Mouse (Mus musculus) intestine, embryonic 15.5 days (tissue): Measurements from ENCODE around the gene Fosl2. TPM values are rescaled to one million over a fixed set of nuclear protein-coding genes. Genes with fewer than 3 reads are reported as not detected.

ENCODE experiments used
- ATAC-seq: fragments of 200-750 bp; cut with Nextera tagmentation; 2 replicates; pipeline ENCODE4 v1.8.0; 2017; ENCODE audit warnings: moderate TSS enrichment, moderate library complexity
- H3K27ac ChIP-seq: fragments of 300-500 bp; sonication (generic); 2 replicates; pipeline ENCODE4 v1.5.1; 2015; ENCODE audit warnings: mild to moderate bottlenecking, inconsistent platforms
- H3K27me3 ChIP-seq: fragments of 300-500 bp; sonication (generic); replicated peaks from 2 replicates; pipeline ENCODE4 v1.6.1; 2015; ENCODE audit warnings: inconsistent platforms
- H3K36me3 ChIP-seq: fragments of 300-500 bp; sonication (generic); 2 replicates; pipeline ENCODE4 v1.6.1; 2015; ENCODE audit warnings: inconsistent platforms
- H3K4me1 ChIP-seq: fragments of 300-500 bp; sonication (generic); replicated peaks from 2 replicates; pipeline ENCODE4 v1.6.1; 2015; ENCODE audit warnings: inconsistent platforms
- H3K4me2 ChIP-seq: fragments of 300-500 bp; sonication (generic); replicated peaks from 2 replicates; pipeline ENCODE4 v1.6.1; 2015; ENCODE audit warnings: mild to moderate bottlenecking, inconsistent platforms
- H3K4me3 ChIP-seq: fragments of 300-500 bp; sonication (generic); replicated peaks from 2 replicates; pipeline ENCODE4 v1.5.1; 2015; ENCODE audit warnings: inconsistent platforms
- H3K9ac ChIP-seq: fragments of 300-500 bp; sonication (generic); 2 replicates; pipeline ENCODE4 v1.6.1; 2015; ENCODE audit warnings: inconsistent platforms
- H3K9me3 ChIP-seq: fragments of 300-500 bp; sonication (generic); 2 replicates; pipeline ENCODE4 v1.6.1; 2016; ENCODE audit warnings: inconsistent platforms
- WGBS: fragments of 180-500 bp; shearing (Covaris S2); methylation state at CpG from one replicate; pipeline ENCODE4 v1.1.7; 2015; 5-methylcytosine and 5-hydroxymethylcytosine counted together
- polyA plus RNA-seq: library from polyadenylated mRNA; unstranded; fragments of >200 nt; fragmentation: Nextera tagmentation; extraction: Ambion mirVana; gene quantifications from 2 replicates; pipeline ENCODE4 v1.2.1, GENCODE M21; 2015

Gene Fosl2
- 7.1 and 7.3 TPM in 2 replicates for polyA plus RNA-seq

DNA sequence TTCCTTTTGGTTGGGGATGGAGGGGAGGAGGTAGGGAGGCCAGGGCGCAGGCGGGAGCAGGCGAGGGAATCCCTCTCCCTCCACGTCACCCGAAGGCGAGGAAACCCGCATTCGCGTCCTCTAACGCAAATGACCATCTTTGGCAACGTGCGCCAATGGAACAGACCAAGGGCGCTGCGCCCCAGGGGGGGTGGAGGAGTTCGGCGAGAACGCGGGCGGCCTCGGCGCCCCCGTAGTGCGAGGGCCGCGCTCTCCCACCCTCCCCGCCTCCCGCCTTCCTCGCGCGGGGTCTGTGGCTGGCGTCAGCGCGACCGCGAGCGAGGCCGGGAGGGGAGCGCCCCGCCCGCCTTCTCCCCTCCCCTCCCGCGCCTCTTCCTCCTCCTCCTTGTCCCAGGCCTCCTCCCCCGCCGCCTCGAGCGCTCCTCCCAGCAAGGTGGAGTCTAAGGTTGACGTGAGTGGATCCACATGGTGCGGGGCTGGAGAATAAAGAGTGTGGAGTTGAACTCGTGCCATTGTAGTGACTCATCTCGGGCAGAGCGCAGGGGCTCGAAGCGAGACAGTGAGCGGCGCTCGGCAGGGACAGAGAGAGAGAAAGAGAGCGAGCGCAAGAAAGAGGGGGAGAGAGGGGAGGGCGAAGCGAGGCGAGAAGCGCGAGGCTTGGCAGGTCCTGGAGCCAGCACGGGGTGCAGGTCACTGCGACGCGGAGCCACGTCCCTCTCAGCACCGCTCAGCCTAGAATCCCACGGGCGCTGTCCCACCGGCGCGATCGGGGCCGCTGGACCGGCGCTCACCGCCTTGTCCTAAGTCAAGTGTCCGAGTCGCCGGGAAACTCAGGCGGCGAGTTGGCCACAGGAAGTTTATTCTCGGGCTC is at the start of gene Fosl2:
Gene Fosl2, plus strand, starts transcription at position 466 of the 871 bp plus-strand sequence.
- no peaks in the 10 kb centered on the region for H3K27me3 ChIP-seq
- peak within 1 kb of the TSS; percentile 75 for H3K4me2 ChIP-seq
- peak within 1 kb of the TSS; percentile 100 for H3K27ac ChIP-seq
- H3K4me1 ChIP-seq, result peaks cover 15% of the 10 kb centered on the region; the same call in 1 of the 2 replicates
- no peaks in the 10 kb centered on the region for H3K36me3 ChIP-seq
- H3K9me3 ChIP-seq, result no peaks in the 10 kb centered on the region
- WGBS, result under 1% methylated on average over 84 of the region's 85 CpGs
- peak within 1 kb of the TSS; percentile 89 for H3K9ac ChIP-seq
- peak within 1 kb of the TSS; percentile 84 for H3K4me3 ChIP-seq
- ATAC-seq, result peak; percentile 84

DNA sequence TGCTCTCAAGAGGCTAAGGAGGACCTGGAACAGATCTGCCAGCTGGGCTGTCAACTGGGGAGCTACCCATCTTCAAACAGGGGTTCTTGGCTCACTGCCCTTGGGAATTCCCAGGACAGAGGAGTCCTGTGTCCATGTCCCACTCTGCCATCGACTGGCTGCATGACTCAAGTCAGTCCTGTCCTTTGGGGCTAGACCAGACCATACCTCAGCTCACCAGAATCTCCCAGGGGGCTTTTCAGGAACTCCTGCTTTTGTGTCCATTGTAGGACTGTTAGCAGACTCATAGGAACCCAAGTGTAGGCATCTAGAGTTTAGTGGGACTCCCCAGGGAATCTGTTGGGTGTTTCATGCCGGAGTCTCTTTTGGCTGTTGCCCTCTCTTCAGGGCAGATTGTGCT is 49.6 kb upstream of the Fosl2 start:
- Histone ChIP-seq H3K9ac (no peak overlapping the region), H3K36me3 (no peaks in the 10 kb centered on the region), H3K27me3 (no peaks in the 10 kb centered on the region), H3K4me3 (no peak overlapping the region), H3K4me2 (no peak overlapping the region), H3K9me3 (no peaks in the 10 kb centered on the region), H3K27ac (no peak overlapping the region), H3K4me1 (no peaks in the 10 kb centered on the region; the same call in 1 of the 2 replicates)
- 92% methylated on average over 2 of the region's 2 CpGs for WGBS
- no peak for ATAC-seq

DNA sequence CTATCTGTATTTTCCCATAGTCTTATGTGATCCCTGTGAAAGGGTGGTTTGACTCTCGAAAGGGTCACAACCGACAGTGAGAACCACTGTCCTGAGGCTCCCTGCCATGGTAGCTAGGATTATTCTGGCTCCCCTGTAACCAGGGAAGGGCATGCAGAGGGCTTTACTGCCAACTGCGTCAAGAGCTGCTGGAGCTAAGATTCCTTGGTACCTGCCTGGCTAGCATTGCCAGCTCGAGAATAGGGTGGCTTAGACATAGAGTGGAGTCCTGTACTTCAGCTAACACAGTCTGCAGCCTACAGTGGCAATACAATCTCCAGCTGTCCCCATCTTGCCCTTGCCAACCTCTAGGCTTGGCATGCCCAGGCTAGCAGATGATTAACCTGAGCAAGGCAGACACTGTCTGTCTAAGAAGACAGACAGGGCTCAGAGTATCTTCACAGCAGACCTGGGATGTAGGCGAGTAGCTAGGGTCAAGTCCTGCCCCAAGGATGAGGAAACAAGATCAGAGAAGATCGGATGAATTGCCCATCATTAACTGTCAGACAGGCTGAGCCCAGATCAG is 49.0 kb upstream of the Fosl2 start:
- no peak for ATAC-seq
- Histone ChIP-seq H3K27me3 (no peaks in the 10 kb centered on the region), H3K4me3 (no peak overlapping the region), H3K36me3 (no peaks in the 10 kb centered on the region), H3K9ac (no peak overlapping the region), H3K27ac (no peak overlapping the region), H3K4me1 (no peaks in the 10 kb centered on the region; the same call in 1 of the 2 replicates), H3K4me2 (no peak overlapping the region), H3K9me3 (no peaks in the 10 kb centered on the region)
- WGBS, result 88% methylated on average over 6 of the region's 6 CpGs

DNA sequence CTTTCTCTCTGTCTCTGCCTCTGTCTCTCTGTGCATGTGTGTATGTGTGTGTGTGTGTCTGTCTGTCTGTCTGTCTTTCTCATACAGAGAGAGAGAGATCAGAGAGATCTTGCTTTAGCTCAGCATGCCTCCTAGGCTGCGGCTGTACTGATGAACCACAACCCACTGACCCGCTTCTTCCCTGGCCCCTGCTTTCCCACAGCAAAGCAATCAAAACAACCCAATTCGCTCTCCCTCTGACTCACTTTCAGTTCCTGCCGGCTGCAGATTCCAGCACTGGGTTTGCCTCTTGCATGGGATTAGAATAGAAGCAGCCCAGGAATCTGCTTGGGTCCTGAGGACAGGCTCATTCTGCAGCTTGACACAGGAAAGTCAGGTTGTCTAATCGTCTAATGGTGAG is 46.1 kb upstream of the Fosl2 start:
- Histone ChIP-seq H3K4me3 (no peak overlapping the region), H3K4me1 (no peaks in the 10 kb centered on the region; the same call in 1 of the 2 replicates), H3K4me2 (no peak overlapping the region), H3K27me3 (no peaks in the 10 kb centered on the region), H3K9ac (no peak overlapping the region), H3K9me3 (no peaks in the 10 kb centered on the region), H3K27ac (no peak overlapping the region), H3K36me3 (no peaks in the 10 kb centered on the region)
- WGBS, result 41% methylated on average over 5 of the region's 5 CpGs
- no peak for ATAC-seq

- Histone ChIP-seq H3K36me3 (no peaks in the 10 kb centered on the region), H3K4me2 (no peak overlapping the region), H3K9me3 (no peaks in the 10 kb centered on the region), H3K4me1 (no peaks in the 10 kb centered on the region), H3K27ac (no peak overlapping the region), H3K9ac (no peak overlapping the region), H3K4me3 (no peak overlapping the region), H3K27me3 (no peaks in the 10 kb centered on the region)
- no peak for ATAC-seq
Measured at GRCm38 (mm10) chr5:32092281-32092680, 43.3 kb upstream of the Fosl2 start.

GRCm38 (mm10) chr5:32098691-32099090 is 36.9 kb upstream of the Fosl2 start:
- no peak for ATAC-seq
- Histone ChIP-seq H3K27me3 (no peaks in the 10 kb centered on the region), H3K4me2 (no peak overlapping the region), H3K4me3 (no peak overlapping the region), H3K4me1 (peaks cover 11% of the 10 kb centered on the region), H3K36me3 (no peaks in the 10 kb centered on the region), H3K9me3 (no peaks in the 10 kb centered on the region), H3K27ac (no peak overlapping the region), H3K9ac (no peak overlapping the region)
- 80% methylated on average over 3 of the region's 3 CpGs for WGBS

DNA sequence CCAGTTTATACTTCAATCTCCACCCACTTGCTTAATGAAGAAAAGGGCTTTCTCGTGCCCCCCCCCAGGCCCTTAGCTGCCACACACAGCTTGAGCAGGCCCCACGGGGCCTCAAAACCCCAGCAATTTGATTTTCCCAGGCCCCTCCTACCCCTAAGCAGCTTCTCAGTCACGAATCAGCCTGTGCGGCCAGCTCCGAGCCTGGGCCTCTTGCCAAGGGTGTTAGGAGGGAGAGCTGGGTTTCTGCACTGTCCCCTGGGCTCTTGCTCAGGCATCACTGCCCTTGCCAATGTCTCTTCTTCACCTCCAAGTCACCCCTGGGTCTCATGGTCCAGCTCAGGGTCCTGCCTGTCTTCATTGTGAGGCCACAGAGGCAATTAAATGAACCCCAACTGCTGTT is 33.1 kb upstream of the Fosl2 start:
- no peaks in the 10 kb centered on the region for H3K36me3 ChIP-seq
- H3K9me3 ChIP-seq, result no peaks in the 10 kb centered on the region
- peaks cover 11% of the 10 kb centered on the region for H3K4me1 ChIP-seq
- H3K4me2 ChIP-seq, result no peak overlapping the region
- 16% methylated on average over 5 of the region's 5 CpGs for WGBS
- no peak overlapping the region for H3K4me3 ChIP-seq
- H3K9ac ChIP-seq, result no peak overlapping the region
- H3K27me3 ChIP-seq, result no peaks in the 10 kb centered on the region
- H3K27ac ChIP-seq, result peak overlapping the region; percentile 57
- peak; percentile 79 for ATAC-seq

GRCm38 (mm10) chr5:32102971-32103431 is 32.6 kb upstream of the Fosl2 start:
- H3K36me3 ChIP-seq, result no peaks in the 10 kb centered on the region
- no peak overlapping the region for H3K4me2 ChIP-seq
- H3K27ac ChIP-seq, result peak overlapping the region; percentile 57; the same call in 1 of the 2 replicates
- no peaks in the 10 kb centered on the region for H3K9me3 ChIP-seq
- 68% methylated on average over 6 of the region's 6 CpGs for WGBS
- H3K4me1 ChIP-seq, result peaks cover 11% of the 10 kb centered on the region
- H3K4me3 ChIP-seq, result no peak overlapping the region
- no peaks in the 10 kb centered on the region for H3K27me3 ChIP-seq
- H3K9ac ChIP-seq, result no peak overlapping the region
- ATAC-seq, result peak; percentile 71

DNA sequence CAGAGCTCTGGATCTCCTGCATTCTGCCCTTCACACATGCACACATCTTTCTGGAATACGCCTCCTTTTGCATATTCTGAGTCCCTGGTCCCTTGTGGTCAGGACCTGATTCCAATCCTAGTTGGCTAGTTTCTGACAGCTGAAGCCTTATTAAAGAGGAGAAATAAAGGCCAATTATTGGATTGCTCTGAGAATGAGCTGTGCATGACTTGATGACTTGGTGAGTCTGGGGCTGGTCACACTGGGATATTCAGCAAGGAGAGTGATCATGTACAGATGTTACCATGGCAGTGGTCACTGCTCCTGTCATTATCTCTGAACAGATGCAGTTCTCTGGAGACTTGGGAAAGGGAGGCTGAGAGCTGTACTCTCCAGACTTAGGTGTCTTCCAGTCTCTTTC is 32.1 kb upstream of the Fosl2 start:
- no peaks in the 10 kb centered on the region for H3K9me3 ChIP-seq
- H3K4me2 ChIP-seq, result no peak overlapping the region
- no peak for ATAC-seq
- H3K27me3 ChIP-seq, result no peaks in the 10 kb centered on the region
- H3K9ac ChIP-seq, result no peak overlapping the region
- 92% methylated on average over 1 of the region's 1 CpGs for WGBS
- H3K36me3 ChIP-seq, result no peaks in the 10 kb centered on the region
- peaks cover 11% of the 10 kb centered on the region for H3K4me1 ChIP-seq
- H3K27ac ChIP-seq, result 0 out of 2 replicates have a peak overlapping the region, but pooled peaks have one; percentile 57
- no peak overlapping the region for H3K4me3 ChIP-seq

DNA sequence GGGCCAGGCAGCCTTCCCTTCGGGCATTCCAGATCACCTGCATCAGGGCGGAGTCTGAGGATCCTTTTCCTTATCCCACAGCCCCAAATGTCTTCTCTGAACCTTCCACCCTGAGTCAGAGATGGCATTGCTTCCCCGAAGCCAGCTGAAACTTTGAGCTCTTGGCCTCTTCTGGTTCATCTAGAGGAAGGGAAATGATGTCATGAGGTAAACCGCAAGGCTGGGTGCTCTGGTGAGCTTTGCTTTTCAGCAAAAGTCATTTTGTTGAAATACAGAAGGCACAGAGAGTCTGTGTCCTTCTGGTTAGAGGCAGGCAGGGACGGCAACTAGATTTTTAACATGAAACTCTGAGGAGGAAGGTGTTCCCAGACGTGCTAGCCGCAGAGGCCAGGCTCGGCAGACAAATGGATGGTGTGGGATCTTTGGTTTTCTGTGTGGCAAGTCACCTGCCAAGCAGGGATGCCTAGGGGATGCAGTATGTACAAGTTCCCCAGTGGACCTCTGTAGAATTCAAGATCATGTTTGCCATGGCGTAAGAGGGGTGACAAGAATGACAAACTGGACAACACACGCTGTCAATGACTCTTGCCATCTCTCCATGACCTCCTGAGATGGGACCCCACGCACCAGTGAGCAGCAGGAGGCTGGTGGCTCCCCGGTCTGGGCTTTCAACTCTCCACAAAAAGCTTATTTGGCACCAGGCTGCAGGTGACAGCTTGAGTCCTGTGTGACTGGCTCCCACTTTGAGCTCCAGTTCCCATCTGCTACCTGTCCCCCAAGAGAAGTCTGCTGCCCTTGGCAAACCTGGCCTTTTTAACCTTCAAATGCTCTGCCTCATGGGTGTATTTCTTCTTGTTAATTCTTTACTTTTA is 31.2 kb upstream of the Fosl2 start:
- H3K27ac ChIP-seq, result no peak overlapping the region
- no peak overlapping the region for H3K4me3 ChIP-seq
- H3K4me2 ChIP-seq, result no peak overlapping the region
- WGBS, result 86% methylated on average over 12 of the region's 12 CpGs
- H3K9ac ChIP-seq, result no peak overlapping the region
- no peaks in the 10 kb centered on the region for H3K36me3 ChIP-seq
- H3K4me1 ChIP-seq, result peaks cover 11% of the 10 kb centered on the region
- no peaks in the 10 kb centered on the region for H3K27me3 ChIP-seq
- H3K9me3 ChIP-seq, result no peaks in the 10 kb centered on the region
- ATAC-seq, result no peak

DNA sequence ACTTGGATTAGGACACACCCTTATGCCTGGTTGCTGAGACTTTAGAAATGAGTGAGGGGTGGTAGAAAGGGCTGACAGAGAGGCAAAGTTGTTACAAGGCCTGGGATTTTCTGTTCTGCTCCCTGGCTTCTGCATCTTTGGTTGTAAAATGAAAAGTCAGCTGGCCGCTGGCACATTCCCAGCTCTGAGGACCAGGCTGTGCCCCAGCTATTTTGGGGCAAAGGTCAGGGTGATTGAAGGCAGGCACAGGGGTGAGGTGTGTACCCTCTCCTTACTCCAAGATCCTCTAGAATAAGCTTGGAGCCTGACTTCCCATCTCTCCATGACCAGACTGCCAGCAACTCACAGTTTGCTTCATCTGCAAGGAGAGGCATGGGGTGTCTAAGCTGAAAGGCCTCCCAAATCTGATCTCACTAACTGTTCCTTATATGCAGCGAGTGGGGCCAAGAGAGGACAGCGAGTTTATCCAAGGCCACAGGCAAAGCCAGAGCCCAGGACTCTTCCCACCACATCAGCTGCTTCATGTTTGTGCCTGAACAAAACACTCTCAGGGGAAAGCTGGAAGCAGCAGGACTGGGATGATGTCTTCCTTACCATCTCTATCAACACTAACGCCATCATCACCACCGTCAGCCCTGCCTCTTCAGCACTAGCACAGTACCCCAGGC is 29.0 kb upstream of the Fosl2 start:
- Histone ChIP-seq H3K4me3 (no peak overlapping the region), H3K27ac (no peak overlapping the region), H3K9me3 (no peaks in the 10 kb centered on the region), H3K4me2 (no peak overlapping the region), H3K27me3 (no peaks in the 10 kb centered on the region), H3K36me3 (no peaks in the 10 kb centered on the region), H3K9ac (no peak overlapping the region), H3K4me1 (peaks cover 11% of the 10 kb centered on the region)
- no peak for ATAC-seq
- 69% methylated on average over 5 of the region's 5 CpGs for WGBS
